Mouse (Mus musculus) thymus, adult 2 months (tissue): ENCODE measurements around the gene AI661453. TPM values are rescaled to one million over a fixed set of nuclear protein-coding genes. Genes with fewer than 3 reads are reported as not detected.

Source experiments
- DNase-seq: peaks from one replicate; pipeline ENCODE4 v3.0.0; 2021
- H3K27ac ChIP-seq: fragments of 200-500 bp; 2 replicates; pipeline ENCODE4 v1.5.1; 2012; ENCODE audit warnings: low read length, control low read depth; ENCODE audit not compliant: control insufficient read depth, insufficient read depth
- H3K27me3 ChIP-seq: fragments of 200-500 bp; 2 replicates; pipeline ENCODE4 v1.6.1; 2012; ENCODE audit warnings: mild to moderate bottlenecking, low read length, moderate library complexity, mixed read lengths; ENCODE audit not compliant: control insufficient read depth, insufficient read depth
- H3K36me3 ChIP-seq: fragments of 200-500 bp; 2 replicates; pipeline ENCODE4 v1.6.1; 2012; ENCODE audit warnings: mild to moderate bottlenecking, low read length, moderate library complexity; ENCODE audit not compliant: control insufficient read depth, insufficient read depth
- H3K4me1 ChIP-seq: fragments of 200-500 bp; replicated peaks from 2 replicates; pipeline ENCODE4 v1.6.1; 2012; ENCODE audit warnings: low read length; ENCODE audit not compliant: control insufficient read depth, insufficient read depth
- H3K4me3 ChIP-seq: fragments of 200-500 bp; 2 replicates; pipeline ENCODE4 v1.5.1; 2012; ENCODE audit warnings: mild to moderate bottlenecking, low read length, control low read depth, moderate library complexity; ENCODE audit not compliant: control insufficient read depth, insufficient read depth
- CTCF ChIP-seq: fragments of 200-500 bp; IDR thresholded peaks from 2 replicates; pipeline ENCODE4 v1.5.1; 2012; ENCODE audit warnings: mild to moderate bottlenecking, control low read depth, low read length, moderate library complexity, borderline replicate concordance; ENCODE audit not compliant: control insufficient read depth, poor library complexity, insufficient read depth; ENCODE audit errors: extremely low read depth
- POLR2A ChIP-seq: fragments of 200-500 bp; IDR thresholded peaks from 2 replicates; pipeline ENCODE4 v1.6.1; 2012; ENCODE audit warnings: mild to moderate bottlenecking, low read length, control low read depth, moderate library complexity; ENCODE audit not compliant: control insufficient read depth, poor library complexity, insufficient read depth; ENCODE audit errors: extremely low read depth
- WGBS: fragments of 180-500 bp; shearing (Covaris S2); methylation state at CpG from one replicate; pipeline ENCODE4 v1.1.7; 2018; 5-methylcytosine and 5-hydroxymethylcytosine counted together
- polyA plus RNA-seq: library from polyadenylated mRNA; depleted of rRNA; stranded (reverse); fragments of >200 nt; gene quantifications from 2 replicates; pipeline ENCODE4 v1.2.3, GENCODE M21; 2012; rRNA removed

The AI661453 gene
- polyA plus RNA-seq, result 1.0 and 1.6 TPM in 2 replicates

- H3K27me3 ChIP-seq, result peaks cover 5% of the 10 kb centered on the region; the same call in 1 of the 2 replicates
- WGBS, result 5% methylated on average over 45 of the region's 45 CpGs
- TF ChIP-seq POLR2A (no peak), CTCF (no peak)
- H3K4me3 ChIP-seq, result peak within 1 kb of the TSS; percentile 34
- H3K27ac ChIP-seq, result no peak within 1 kb of the TSS
- no peaks in the 10 kb centered on the region for H3K36me3 ChIP-seq
- DNase-seq, result peak; percentile 3
- H3K4me1 ChIP-seq, result peaks cover 28% of the 10 kb centered on the region
Measured at GRCm38 (mm10) chr17:47436156-47436906, at the start of gene AI661453. TSS of gene AI661453 (plus strand) at chr17:47436615.

- WGBS, result 62% methylated on average over 4 of the region's 4 CpGs
Measured at GRCm38 (mm10) chr17:47386649-47387048, 49.8 kb upstream of the AI661453 start.

GRCm38 (mm10) chr17:47394223-47394869 is 42.1 kb upstream of the AI661453 start:
- Histone ChIP-seq H3K4me3 (no peak overlapping the region), H3K36me3 (no peaks in the 10 kb centered on the region), H3K27ac (no peak overlapping the region), H3K27me3 (no peaks in the 10 kb centered on the region; the same call in 1 of the 2 replicates), H3K4me1 (peaks cover 14% of the 10 kb centered on the region)
- no peak for DNase-seq
- no peak for TF ChIP-seq POLR2A
- no peak for TF ChIP-seq CTCF
- WGBS, result 8% methylated on average over 23 of the region's 24 CpGs

More at GRCm38 (mm10) chr17:47386649-47387048, 49.8 kb upstream of the AI661453 start:
- DNase-seq, result peak; percentile 76
- H3K36me3 ChIP-seq, result no peaks in the 10 kb centered on the region
- no peaks in the 10 kb centered on the region for H3K4me1 ChIP-seq
- H3K4me3 ChIP-seq, result no peak overlapping the region
- no peaks in the 10 kb centered on the region for H3K27me3 ChIP-seq
- TF ChIP-seq POLR2A (no peak), CTCF (peak; percentile 75; the same call in 1 of the 2 replicates)
- no peak overlapping the region for H3K27ac ChIP-seq

- peak; percentile 28 for DNase-seq
- TF ChIP-seq POLR2A (no peak), CTCF (no peak)
Measured at GRCm38 (mm10) chr17:47395376-47395913, 41.0 kb upstream of the AI661453 start.

GRCm38 (mm10) chr17:47399091-47399490 is 37.3 kb upstream of the AI661453 start:
- Histone ChIP-seq H3K36me3 (no peaks in the 10 kb centered on the region), H3K4me1 (peaks cover 14% of the 10 kb centered on the region), H3K27ac (no peak overlapping the region), H3K27me3 (no peaks in the 10 kb centered on the region; the same call in 1 of the 2 replicates), H3K4me3 (no peak overlapping the region)
- TF ChIP-seq CTCF (no peak), POLR2A (no peak)
- DNase-seq, result no peak
- 88% methylated on average over 8 of the region's 8 CpGs for WGBS

More at GRCm38 (mm10) chr17:47395376-47395913, 41.0 kb upstream of the AI661453 start:
- no peaks in the 10 kb centered on the region for H3K36me3 ChIP-seq
- no peaks in the 10 kb centered on the region; the same call in 1 of the 2 replicates for H3K27me3 ChIP-seq
- H3K4me3 ChIP-seq, result peak overlapping the region; percentile 34
- peaks cover 14% of the 10 kb centered on the region for H3K4me1 ChIP-seq
- no peak overlapping the region for H3K27ac ChIP-seq
- under 1% methylated on average over 20 of the region's 20 CpGs for WGBS

GRCm38 (mm10) chr17:47400451-47400850 is 36.0 kb upstream of the AI661453 start, which contains the start of gene Guca1a:
TSS of gene Guca1a (minus strand) at chr17:47400584.
- WGBS, result 87% methylated on average over 10 of the region's 10 CpGs

More at GRCm38 (mm10) chr17:47400451-47400850, 36.0 kb upstream of the AI661453 start, which contains the start of gene Guca1a:
- Histone ChIP-seq H3K36me3 (no peaks in the 10 kb centered on the region), H3K27me3 (no peaks in the 10 kb centered on the region), H3K4me3 (no peak within 1 kb of the TSS), H3K27ac (no peak within 1 kb of the TSS), H3K4me1 (peaks cover under 1% of the 10 kb centered on the region)
- TF ChIP-seq CTCF, result no peak
- no peak for TF ChIP-seq POLR2A
- DNase-seq, result no peak
